Mouse (Mus musculus): Measurements from ENCODE around the gene Lcor. TPM values are rescaled to one million over a fixed set of nuclear protein-coding genes. Genes with fewer than 3 reads are reported as not detected.
A peak's percentile ranks its signal among the peaks of the same experiment; 100 is the strongest.

Lcor gene
- 2.7 and 3.2 TPM in 2 replicates for polyA plus RNA-seq (2012; rRNA removed)

GRCm38 (mm10) chr19:41482190-41482908, at the start of gene Lcor:
Gene Lcor, plus strand, starts transcription at chr19:41482637.
- WGBS: 2% methylated on average over 86 of the region's 92 CpGs
- no peaks in the 10 kb centered on the region for H3K36me3 ChIP-seq (ENCODE audit: control insufficient read depth, insufficient read depth, low read length)
- DNase-seq: peak; percentile 88
- peak within 1 kb of the TSS; percentile 98 for H3K27ac ChIP-seq (ENCODE audit: insufficient read depth, low read depth, low read length)
- H3K4me1 ChIP-seq (ENCODE audit: control insufficient read depth, insufficient read depth, low read length): peaks cover 11% of the 10 kb centered on the region; the same call in 1 of the 2 replicates
- TF ChIP-seq POLR2A (IDR thresholded peaks at IDR 0.05; ENCODE audit: low read depth, low read length): peak; percentile 31
- TF ChIP-seq CTCF (conservative IDR thresholded peaks at IDR 0.05; ENCODE audit: insufficient read depth, insufficient read length, low read depth, low read length): no peak
- peak within 1 kb of the TSS; percentile 90 for H3K4me3 ChIP-seq (ENCODE audit: insufficient read depth, low read depth, low read length)
- H3K27me3 ChIP-seq (replicated peaks; ENCODE audit: control insufficient read depth, insufficient read depth, low read length): no peaks in the 10 kb centered on the region

- Histone ChIP-seq H3K4me1 (ENCODE audit: control insufficient read depth, insufficient read depth, low read length) (no peaks in the 10 kb centered on the region), H3K27me3 (replicated peaks; ENCODE audit: control insufficient read depth, insufficient read depth, low read length) (no peaks in the 10 kb centered on the region), H3K36me3 (ENCODE audit: control insufficient read depth, insufficient read depth, low read length) (no peaks in the 10 kb centered on the region), H3K27ac (ENCODE audit: insufficient read depth, low read depth, low read length) (no peak overlapping the region), H3K4me3 (ENCODE audit: insufficient read depth, low read depth, low read length) (no peak overlapping the region)
- no peak for TF ChIP-seq CTCF (conservative IDR thresholded peaks at IDR 0.05; ENCODE audit: insufficient read depth, insufficient read length, low read depth, low read length)
- TF ChIP-seq POLR2A (IDR thresholded peaks at IDR 0.05; ENCODE audit: low read depth, low read length): no peak
- no peak for DNase-seq
- WGBS: 88% methylated on average over 10 of the region's 10 CpGs
Measured at GRCm38 (mm10) chr19:41435366-41435765, 47.1 kb upstream of the Lcor start.

DNA sequence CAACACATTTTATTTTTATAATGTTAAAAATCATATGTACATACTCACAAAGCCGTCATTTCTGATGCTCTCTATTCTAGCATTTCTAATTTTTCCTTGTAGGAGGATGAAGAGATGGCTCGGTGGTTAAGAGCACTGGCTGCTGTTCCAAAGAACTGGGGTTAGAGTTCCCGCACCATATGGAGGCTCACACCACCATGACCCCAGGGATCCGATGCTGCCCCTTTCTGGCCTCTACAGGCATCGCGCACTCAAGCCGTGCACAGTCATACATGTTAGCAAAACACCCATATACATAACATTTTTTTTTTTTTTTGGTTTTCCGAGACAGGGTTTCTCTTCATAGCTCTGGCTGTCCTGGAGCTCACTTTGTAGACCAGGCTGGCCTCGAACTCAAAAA, 46.0 kb upstream of the Lcor start:
- Histone ChIP-seq H3K27me3 (replicated peaks; ENCODE audit: control insufficient read depth, insufficient read depth, low read length) (no peaks in the 10 kb centered on the region), H3K27ac (ENCODE audit: insufficient read depth, low read depth, low read length) (no peak overlapping the region)
- TF ChIP-seq CTCF (conservative IDR thresholded peaks at IDR 0.05; ENCODE audit: insufficient read depth, insufficient read length, low read depth, low read length) (no peak), POLR2A (IDR thresholded peaks at IDR 0.05; ENCODE audit: low read depth, low read length) (no peak)

DNA sequence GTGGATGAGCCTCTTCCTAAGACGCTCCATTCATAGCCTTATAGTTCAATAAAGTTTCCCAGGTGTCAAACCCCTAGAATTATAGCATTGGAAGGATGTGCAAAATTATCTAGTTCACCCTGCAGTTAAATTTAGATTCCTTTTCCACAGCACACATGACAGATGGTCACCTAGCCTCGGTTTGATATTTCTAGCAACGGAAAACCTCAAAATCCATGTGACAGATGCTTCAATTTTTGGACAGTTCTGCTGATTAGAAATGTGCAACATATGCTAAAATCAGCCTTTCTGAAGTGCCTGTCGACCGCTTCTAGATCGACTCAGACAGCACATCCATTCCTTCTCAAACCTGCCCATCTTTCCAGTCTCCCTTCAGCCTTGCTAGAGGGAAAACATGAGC, 43.5 kb upstream of the Lcor start:
- Histone ChIP-seq H3K4me1 (ENCODE audit: control insufficient read depth, insufficient read depth, low read length) (no peaks in the 10 kb centered on the region), H3K36me3 (ENCODE audit: control insufficient read depth, insufficient read depth, low read length) (no peaks in the 10 kb centered on the region), H3K4me3 (ENCODE audit: insufficient read depth, low read depth, low read length) (no peak overlapping the region), H3K27me3 (replicated peaks; ENCODE audit: control insufficient read depth, insufficient read depth, low read length) (no peaks in the 10 kb centered on the region), H3K27ac (ENCODE audit: insufficient read depth, low read depth, low read length) (no peak overlapping the region)
- 90% methylated on average over 6 of the region's 6 CpGs for WGBS
- TF ChIP-seq CTCF (conservative IDR thresholded peaks at IDR 0.05; ENCODE audit: insufficient read depth, insufficient read length, low read depth, low read length) (no peak), POLR2A (IDR thresholded peaks at IDR 0.05; ENCODE audit: low read depth, low read length) (no peak)
- no peak for DNase-seq

More for the DNA sequence above, 46.0 kb upstream of the Lcor start:
- H3K36me3 ChIP-seq (ENCODE audit: control insufficient read depth, insufficient read depth, low read length): no peaks in the 10 kb centered on the region
- H3K4me1 ChIP-seq (ENCODE audit: control insufficient read depth, insufficient read depth, low read length): no peaks in the 10 kb centered on the region
- DNase-seq: no peak
- 92% methylated on average over 9 of the region's 9 CpGs for WGBS
- H3K4me3 ChIP-seq (ENCODE audit: insufficient read depth, low read depth, low read length): no peak overlapping the region

DNA sequence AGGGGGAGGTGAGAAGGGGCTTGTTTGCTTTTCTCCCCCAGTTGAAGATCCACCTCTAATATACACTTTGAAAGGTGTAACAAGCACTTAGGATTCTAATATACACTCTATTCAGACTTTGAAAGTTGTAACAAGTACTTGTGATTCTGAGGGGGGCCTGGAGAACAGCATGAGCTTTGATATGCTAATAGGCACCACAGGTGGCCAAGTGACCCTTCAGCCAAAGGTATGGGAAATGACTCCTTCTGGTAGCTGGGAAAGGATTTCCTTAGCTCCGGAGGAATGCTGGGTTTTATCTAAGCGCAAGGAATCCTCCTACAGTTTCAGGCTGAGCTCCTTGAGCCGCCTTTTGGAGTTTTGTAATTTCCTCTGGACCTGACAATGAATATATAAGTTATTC, 41.0 kb upstream of the Lcor start:
- no peaks in the 10 kb centered on the region for H3K36me3 ChIP-seq (ENCODE audit: control insufficient read depth, insufficient read depth, low read length)
- no peak for DNase-seq

GRCm38 (mm10) chr19:41441911-41442607, 40.4 kb upstream of the Lcor start:
- Histone ChIP-seq H3K36me3 (ENCODE audit: control insufficient read depth, insufficient read depth, low read length) (no peaks in the 10 kb centered on the region), H3K4me1 (ENCODE audit: control insufficient read depth, insufficient read depth, low read length) (no peaks in the 10 kb centered on the region), H3K4me3 (ENCODE audit: insufficient read depth, low read depth, low read length) (no peak overlapping the region), H3K27me3 (replicated peaks; ENCODE audit: control insufficient read depth, insufficient read depth, low read length) (no peaks in the 10 kb centered on the region), H3K27ac (ENCODE audit: insufficient read depth, low read depth, low read length) (no peak overlapping the region)
- 31% methylated on average over 20 of the region's 20 CpGs for WGBS
- no peak for DNase-seq
- no peak for TF ChIP-seq CTCF (conservative IDR thresholded peaks at IDR 0.05; ENCODE audit: insufficient read depth, insufficient read length, low read depth, low read length)
- TF ChIP-seq POLR2A (IDR thresholded peaks at IDR 0.05; ENCODE audit: low read depth, low read length): no peak

More for the DNA sequence above, 41.0 kb upstream of the Lcor start:
- WGBS: 44% methylated on average over 3 of the region's 3 CpGs
- Histone ChIP-seq H3K27me3 (replicated peaks; ENCODE audit: control insufficient read depth, insufficient read depth, low read length) (no peaks in the 10 kb centered on the region), H3K4me1 (ENCODE audit: control insufficient read depth, insufficient read depth, low read length) (no peaks in the 10 kb centered on the region), H3K27ac (ENCODE audit: insufficient read depth, low read depth, low read length) (no peak overlapping the region), H3K4me3 (ENCODE audit: insufficient read depth, low read depth, low read length) (no peak overlapping the region)
- TF ChIP-seq CTCF (conservative IDR thresholded peaks at IDR 0.05; ENCODE audit: insufficient read depth, insufficient read length, low read depth, low read length): no peak

DNA sequence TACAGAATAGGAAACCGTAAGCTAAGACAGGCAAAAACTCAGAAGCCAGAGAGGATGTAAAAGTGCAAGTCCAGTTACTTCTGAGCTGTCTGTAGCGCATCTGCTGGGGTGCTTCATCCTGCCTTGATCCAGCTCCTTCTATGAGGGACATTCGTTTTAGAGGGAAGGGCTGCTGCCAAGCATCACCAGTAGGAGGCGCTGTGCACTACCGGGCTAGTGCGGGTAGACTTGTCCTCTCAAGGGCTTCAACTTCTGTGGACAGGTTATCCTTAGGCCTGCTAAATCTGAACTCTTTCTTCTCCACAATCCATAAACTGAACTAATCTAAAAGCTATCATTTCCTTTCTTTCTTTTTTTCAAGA, 39.8 kb upstream of the Lcor start:
- no peak overlapping the region for H3K4me3 ChIP-seq (ENCODE audit: insufficient read depth, low read depth, low read length)
- no peaks in the 10 kb centered on the region for H3K4me1 ChIP-seq (ENCODE audit: control insufficient read depth, insufficient read depth, low read length)
- H3K27me3 ChIP-seq (replicated peaks; ENCODE audit: control insufficient read depth, insufficient read depth, low read length): no peaks in the 10 kb centered on the region
- WGBS: 22% methylated on average over 6 of the region's 6 CpGs
- peak; percentile 52 for DNase-seq
- H3K36me3 ChIP-seq (ENCODE audit: control insufficient read depth, insufficient read depth, low read length): no peaks in the 10 kb centered on the region
- no peak overlapping the region for H3K27ac ChIP-seq (ENCODE audit: insufficient read depth, low read depth, low read length)
- TF ChIP-seq CTCF (conservative IDR thresholded peaks at IDR 0.05; ENCODE audit: insufficient read depth, insufficient read length, low read depth, low read length) (peak; percentile 96), POLR2A (IDR thresholded peaks at IDR 0.05; ENCODE audit: low read depth, low read length) (no peak)
